Mouse (Mus musculus): ENCODE measurements around the gene Frzb.

DNA sequence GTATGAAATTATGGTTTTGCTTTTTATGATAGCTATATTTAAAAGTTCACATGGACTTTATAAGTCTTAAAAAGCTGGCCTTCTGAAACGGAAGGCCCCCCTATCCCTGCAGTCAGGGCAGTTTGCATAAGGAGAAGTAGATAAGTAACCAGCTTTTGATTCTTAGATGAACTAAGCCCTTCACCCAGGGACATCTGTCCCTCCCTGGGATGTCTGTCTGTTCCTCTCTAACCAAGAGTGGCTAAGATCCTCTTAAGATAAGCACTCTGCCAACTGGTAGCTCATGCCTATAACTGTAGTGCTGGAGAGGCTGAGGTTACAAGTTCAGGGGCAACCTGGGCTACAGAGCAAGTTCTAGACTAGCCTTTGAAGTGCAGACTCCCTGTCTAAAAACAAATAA, 25.4 kb downstream of the Frzb start:
- no peak for TF ChIP-seq CTCF (IDR thresholded peaks at IDR 0.05)
- TF ChIP-seq EP300 (IDR thresholded peaks at IDR 0.05), result no peak
